Mouse (Mus musculus) brain, adult 2 months (tissue): ENCODE results near the gene Cib3.

Source experiments
- DNase-seq: peaks from one replicate; pipeline ENCODE4 v3.0.0; 2011; ENCODE audit warnings: low read depth, low spot score

Gene Cib3

GRCm38 (mm10) chr8:72210710-72211109 is 1.9 kb downstream of the Cib3 start:
- no peak for DNase-seq

- no peak for DNase-seq
Observed at GRCm38 (mm10) chr8:72210222-72210621, 2.4 kb downstream of the Cib3 start.

GRCm38 (mm10) chr8:72208582-72208981 is 4.1 kb downstream of the Cib3 start:
- no peak for DNase-seq

- no peak for DNase-seq
Observed at GRCm38 (mm10) chr8:72197997-72198396, 14.6 kb downstream of the Cib3 start.

GRCm38 (mm10) chr8:72192065-72192464 is 20.6 kb downstream of the Cib3 start:
- no peak for DNase-seq

- DNase-seq, result no peak
Observed at GRCm38 (mm10) chr8:72190215-72190539, 22.5 kb downstream of the Cib3 start.

GRCm38 (mm10) chr8:72189417-72190214 is 23.0 kb downstream of the Cib3 start, which contains the start of gene Hsh2d:
Hsh2d (plus strand) TSS chr8:72189638.
- no peak for DNase-seq

- DNase-seq, result no peak
Observed at GRCm38 (mm10) chr8:72187793-72188331, 24.8 kb downstream of the Cib3 start.

- peak; percentile 37 for DNase-seq
Observed at GRCm38 (mm10) chr8:72183554-72184202, 29.0 kb downstream of the Cib3 start.

GRCm38 (mm10) chr8:72177346-72177925 is 35.2 kb downstream of the Cib3 start:
- peak; percentile 86 for DNase-seq

GRCm38 (mm10) chr8:72169681-72170249 is 42.9 kb downstream of the Cib3 start:
- no peak for DNase-seq

GRCm38 (mm10) chr8:72169098-72169668 is 43.5 kb downstream of the Cib3 start:
- no peak for DNase-seq

GRCm38 (mm10) chr8:72162821-72163220 is 49.8 kb downstream of the Cib3 start:
- DNase-seq, result no peak

- DNase-seq, result peak; percentile 100
Observed at GRCm38 (mm10) chr8:72160707-72161697, 51.6 kb downstream of the Cib3 start, which contains the start of gene Rab8a. Rab8a (plus strand) TSS chr8:72161200.

- no peak for DNase-seq
Observed at GRCm38 (mm10) chr8:72160007-72160406, 52.6 kb downstream of the Cib3 start.

GRCm38 (mm10) chr8:72158726-72159125 is 53.9 kb downstream of the Cib3 start:
- DNase-seq, result no peak

- no peak for DNase-seq
Observed at GRCm38 (mm10) chr8:72158096-72158495, 54.5 kb downstream of the Cib3 start.
